Mouse (Mus musculus): ENCODE data around the gene Ptcra. TPM values are rescaled to one million over a fixed set of nuclear protein-coding genes. Genes with fewer than 3 reads are reported as not detected.
"Not testable (repeated sequence)": the region's sequence is repeated elsewhere in the genome, so short reads cannot be mapped to it uniquely, and the experiment has no call there.

Gene Ptcra
- total and polyA plus RNA-seq, 2 experiments from 2014 or later: 0.23 TPM; not detected in 1

DNA sequence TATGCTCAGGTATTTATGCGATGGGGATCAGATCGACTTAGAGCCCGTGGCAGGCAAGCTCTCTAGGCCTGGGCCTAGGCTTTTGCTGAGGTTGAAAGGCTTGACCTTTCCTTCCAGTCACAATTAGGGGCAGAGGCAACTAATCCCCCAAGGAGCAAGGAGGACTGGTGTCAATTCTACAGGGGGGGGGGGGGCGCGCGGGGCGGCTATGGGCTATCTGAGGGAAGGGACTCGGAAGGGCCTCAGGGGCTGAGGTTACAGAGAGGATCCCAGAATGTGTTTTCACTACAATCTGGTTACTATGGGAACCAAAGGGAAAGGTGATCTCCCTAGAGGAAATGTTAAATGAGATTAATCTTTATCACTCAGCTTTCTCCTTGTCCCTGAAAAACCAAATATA is 33.9 kb upstream of the Ptcra start:
- no peak overlapping the region for H3K27ac ChIP-seq (ENCODE audit: low read depth, low read length)
- DNase-seq (no peak), ATAC-seq (no peak)
- 35% methylated on average over 5 of the region's 8 CpGs for WGBS
- no peak overlapping the region for H3K4me3 ChIP-seq (ENCODE audit: low read depth, low read length)
- H3K4me2 ChIP-seq (ENCODE audit: low read depth): no peak overlapping the region
- H3K36me3 ChIP-seq (ENCODE audit: insufficient read depth): peaks cover 45% of the 10 kb centered on the region
- no peaks in the 10 kb centered on the region for H3K9me3 ChIP-seq (ENCODE audit: low read length)
- TF ChIP-seq CTCF (IDR thresholded peaks at IDR 0.05; ENCODE audit: low read depth): no peak
- H3K27me3 ChIP-seq (ENCODE audit: insufficient read depth, low read length): no peaks in the 10 kb centered on the region
- H3K4me1 ChIP-seq (ENCODE audit: insufficient read depth): no peaks in the 10 kb centered on the region
- H3K9ac ChIP-seq: no peak overlapping the region

GRCm38 (mm10) chr17:46796743-46797142 is 33.2 kb upstream of the Ptcra start:
- H3K4me3 ChIP-seq (ENCODE audit: low read depth, low read length): no peak overlapping the region
- no peaks in the 10 kb centered on the region for H3K9me3 ChIP-seq (ENCODE audit: low read length)
- DNase-seq (no peak), ATAC-seq (no peak)
- no peaks in the 10 kb centered on the region for H3K27me3 ChIP-seq (ENCODE audit: insufficient read depth, low read length)
- H3K36me3 ChIP-seq (ENCODE audit: insufficient read depth): peaks cover 39% of the 10 kb centered on the region
- no peak for TF ChIP-seq CTCF (IDR thresholded peaks at IDR 0.05; ENCODE audit: low read depth)
- H3K4me1 ChIP-seq (ENCODE audit: insufficient read depth): no peaks in the 10 kb centered on the region
- H3K4me2 ChIP-seq (ENCODE audit: low read depth): no peak overlapping the region
- no peak overlapping the region for H3K27ac ChIP-seq (ENCODE audit: low read depth, low read length)
- WGBS: 87% methylated on average over 4 of the region's 4 CpGs
- H3K9ac ChIP-seq: no peak overlapping the region

- no peaks in the 10 kb centered on the region for H3K4me1 ChIP-seq (ENCODE audit: insufficient read depth)
- H3K36me3 ChIP-seq (ENCODE audit: insufficient read depth): 0 out of 2 replicates have a peak, but pooled peaks cover 10% of the 10 kb centered on the region
- no peak for ATAC-seq
- no peak overlapping the region for H3K4me2 ChIP-seq (ENCODE audit: low read depth)
- TF ChIP-seq CTCF (IDR thresholded peaks at IDR 0.05; ENCODE audit: low read depth): no peak
- H3K9ac ChIP-seq: no peak overlapping the region
- H3K9me3 ChIP-seq (ENCODE audit: low read length): no peaks in the 10 kb centered on the region
- H3K27ac ChIP-seq (ENCODE audit: low read depth, low read length): no peak overlapping the region
- no peak for DNase-seq
- 90% methylated on average over 2 of the region's 2 CpGs for WGBS
- no peaks in the 10 kb centered on the region for H3K27me3 ChIP-seq (ENCODE audit: insufficient read depth, low read length)
- no peak overlapping the region for H3K4me3 ChIP-seq (ENCODE audit: low read depth, low read length)
Measured at GRCm38 (mm10) chr17:46792963-46793362, 29.5 kb upstream of the Ptcra start.

- not testable (repeated sequence) for H3K27me3 ChIP-seq (ENCODE audit: insufficient read depth, low read length); DNase-seq; H3K4me1 ChIP-seq (ENCODE audit: insufficient read depth); ATAC-seq; H3K27ac ChIP-seq (ENCODE audit: low read depth, low read length); H3K9ac ChIP-seq; H3K9me3 ChIP-seq (ENCODE audit: low read length); H3K4me3 ChIP-seq (ENCODE audit: low read depth, low read length); H3K36me3 ChIP-seq (ENCODE audit: insufficient read depth); H3K4me2 ChIP-seq (ENCODE audit: low read depth)
- 50% methylated on average over 2 of the region's 2 CpGs for WGBS
Measured at GRCm38 (mm10) chr17:46787974-46788373, 24.5 kb upstream of the Ptcra start.

- 94% methylated on average over 5 of the region's 5 CpGs for WGBS
- Histone ChIP-seq H3K27ac (ENCODE audit: low read depth, low read length) (no peak overlapping the region), H3K9me3 (ENCODE audit: low read length) (no peaks in the 10 kb centered on the region), H3K4me3 (ENCODE audit: low read depth, low read length) (no peak overlapping the region), H3K9ac (no peak overlapping the region), H3K4me1 (ENCODE audit: insufficient read depth) (no peaks in the 10 kb centered on the region), H3K4me2 (ENCODE audit: low read depth) (no peak overlapping the region), H3K36me3 (ENCODE audit: insufficient read depth) (no peaks in the 10 kb centered on the region), H3K27me3 (ENCODE audit: insufficient read depth, low read length) (no peaks in the 10 kb centered on the region)
- no peak for ATAC-seq
- no peak for TF ChIP-seq CTCF (IDR thresholded peaks at IDR 0.05; ENCODE audit: low read depth)
- DNase-seq: no peak
Measured at GRCm38 (mm10) chr17:46786952-46787351, 23.4 kb upstream of the Ptcra start.

DNA sequence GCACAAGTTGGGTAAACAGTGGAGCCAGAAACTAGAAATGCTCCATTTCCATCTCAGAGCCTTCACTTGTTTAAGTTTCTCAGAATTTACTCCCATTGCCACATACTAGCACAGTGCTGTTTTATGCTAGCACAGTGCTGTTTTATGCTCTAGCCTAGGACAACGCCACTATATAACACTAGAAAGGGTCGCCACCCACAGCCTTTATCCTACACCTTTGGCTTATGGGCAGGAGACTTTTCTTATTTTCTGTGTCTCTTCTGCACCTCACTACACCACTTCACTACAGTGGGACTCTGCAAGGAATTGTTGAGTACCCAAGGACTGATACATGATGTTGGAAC is 19.7 kb upstream of the Ptcra start:
- no peaks in the 10 kb centered on the region for H3K4me1 ChIP-seq (ENCODE audit: insufficient read depth)
- no peaks in the 10 kb centered on the region for H3K9me3 ChIP-seq (ENCODE audit: low read length)
- ATAC-seq: no peak
- peak overlapping the region; percentile 90 for H3K27ac ChIP-seq (ENCODE audit: low read depth, low read length)
- peak overlapping the region; percentile 65; the same call in 1 of the 2 replicates for H3K9ac ChIP-seq
- DNase-seq: no peak
- H3K4me2 ChIP-seq (ENCODE audit: low read depth): peak overlapping the region; percentile 51
- 77% methylated on average over 2 of the region's 2 CpGs for WGBS
- H3K4me3 ChIP-seq (ENCODE audit: low read depth, low read length): peak overlapping the region; percentile 55
- peaks cover 22% of the 10 kb centered on the region for H3K36me3 ChIP-seq (ENCODE audit: insufficient read depth)
- TF ChIP-seq CTCF (IDR thresholded peaks at IDR 0.05; ENCODE audit: low read depth): no peak
- H3K27me3 ChIP-seq (ENCODE audit: insufficient read depth, low read length): no peaks in the 10 kb centered on the region

DNA sequence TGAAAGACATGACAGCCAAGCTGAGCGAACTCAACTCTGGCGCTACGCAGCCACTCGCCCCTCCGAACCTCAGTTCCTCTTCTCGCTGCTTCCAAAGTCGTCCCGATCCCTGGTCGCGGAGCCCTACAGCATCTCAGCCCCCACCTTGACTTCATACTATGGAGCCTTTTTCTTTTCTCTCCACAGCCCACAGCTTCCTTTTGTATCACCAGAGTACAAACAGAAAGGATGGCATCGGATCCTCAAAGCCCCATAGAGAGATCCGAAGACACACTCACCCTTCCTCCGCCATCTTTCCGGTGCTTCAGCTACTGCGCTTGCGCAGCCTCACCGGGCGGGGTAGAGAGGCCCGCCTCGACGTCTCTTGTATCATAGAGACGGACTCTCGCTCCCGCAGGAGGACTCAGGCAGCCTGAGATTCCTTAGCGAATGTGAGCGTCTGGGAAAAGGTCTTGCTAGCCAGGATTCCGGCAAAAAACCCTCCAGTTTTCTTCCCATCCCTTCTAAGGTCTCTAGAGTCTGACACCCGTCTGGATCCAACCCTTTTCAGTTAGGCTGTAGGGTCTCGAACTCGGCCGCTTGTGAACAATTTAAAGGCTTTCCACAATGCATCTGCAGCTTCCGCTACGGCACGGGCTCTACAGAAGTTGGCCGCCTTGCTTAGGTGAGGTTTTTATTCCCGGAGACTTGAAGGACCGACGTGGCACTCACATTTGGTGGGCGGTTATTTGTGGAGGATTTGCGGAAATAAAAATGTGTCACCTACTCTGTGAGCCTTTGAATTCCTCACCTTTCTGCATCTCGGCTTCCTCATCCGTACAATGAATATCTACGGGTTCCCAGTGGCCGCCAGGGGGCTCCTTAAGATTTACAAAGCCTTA is 19.1 kb upstream of the Ptcra start, which contains the start of gene Rpl7l1:
Rpl7l1 (minus strand) TSS at position 332 of the 881 bp plus-strand sequence.
- H3K4me1 ChIP-seq (ENCODE audit: insufficient read depth): no peaks in the 10 kb centered on the region
- DNase-seq (peak; percentile 97), ATAC-seq (peak; percentile 99)
- TF ChIP-seq CTCF (IDR thresholded peaks at IDR 0.05; ENCODE audit: low read depth): peak; percentile 59
- peak within 1 kb of the TSS; percentile 51 for H3K4me2 ChIP-seq (ENCODE audit: low read depth)
- H3K9ac ChIP-seq: peak within 1 kb of the TSS; percentile 65
- no peaks in the 10 kb centered on the region for H3K9me3 ChIP-seq (ENCODE audit: low read length)
- H3K36me3 ChIP-seq (ENCODE audit: insufficient read depth): peaks cover 27% of the 10 kb centered on the region
- peak within 1 kb of the TSS; percentile 55 for H3K4me3 ChIP-seq (ENCODE audit: low read depth, low read length)
- peak within 1 kb of the TSS; percentile 90 for H3K27ac ChIP-seq (ENCODE audit: low read depth, low read length)
- no peaks in the 10 kb centered on the region for H3K27me3 ChIP-seq (ENCODE audit: insufficient read depth, low read length)
- 2% methylated on average over 44 of the region's 44 CpGs for WGBS
